11 mouse cellular contexts compared by ENCODE assay signal in the genomic region with DNA sequence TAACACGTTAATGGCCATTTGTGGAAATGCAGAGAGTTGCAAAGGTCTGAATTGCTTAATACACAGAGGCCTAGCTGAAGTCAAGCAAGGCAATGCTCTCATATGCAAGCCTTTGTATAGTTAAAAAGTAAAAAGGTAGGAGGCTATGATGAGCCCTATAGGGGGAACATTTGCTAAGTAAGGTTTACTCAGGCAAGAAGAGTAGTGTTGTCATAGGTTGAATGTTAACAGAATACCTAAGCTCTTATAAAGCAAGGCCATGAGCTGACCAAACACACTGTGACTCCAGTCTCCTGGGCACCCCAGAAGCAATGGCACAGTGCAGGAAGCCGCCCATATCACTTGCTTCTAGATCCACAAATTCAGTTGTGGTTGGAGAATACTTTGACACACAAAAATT.
"Had no signal": no experiment of that assay in that cellular context is flagged by ENCODE, and none has a peak within 500 bp of the region (broad histone marks: within the 10 kb centered on the region; RNA-seq: fewer than 3 reads in every experiment).

No protein-coding gene starts in this region.

- H3K36me3 ChIP-seq: neural tube, embryonic 13.5 days; neural tube, embryonic 15.5 days; stomach, embryonic 15.5 days had no signal

- H3K9ac ChIP-seq: neural tube, embryonic 13.5 days; neural tube, embryonic 15.5 days; stomach, embryonic 15.5 days had no signal

- H3K9me3 ChIP-seq: neural tube, embryonic 13.5 days; neural tube, embryonic 15.5 days; stomach, embryonic 15.5 days had no signal

- H3K4me1 ChIP-seq: stomach, embryonic 15.5 days had no signal

- H3K27ac ChIP-seq: neural tube, embryonic 13.5 days; neural tube, embryonic 15.5 days; stomach, embryonic 15.5 days; stomach, postnatal 0 days had no signal

- H3K27me3 ChIP-seq: neural tube, embryonic 13.5 days; neural tube, embryonic 15.5 days; stomach, embryonic 15.5 days had no signal

- H3K4me2 ChIP-seq: neural tube, embryonic 13.5 days; neural tube, embryonic 15.5 days; stomach, embryonic 15.5 days had no signal

- H3K4me3 ChIP-seq: neural tube, embryonic 13.5 days; neural tube, embryonic 15.5 days; stomach, embryonic 15.5 days had no signal

- DNase-seq: right cerebral cortex, adult 18-20 months; right cerebral cortex, postnatal 14 days; right cerebral cortex, postnatal 25 days; right cerebral cortex, postnatal 4 days; spleen, adult 18-20 months; thymus, adult 18-20 months; thymus, postnatal 25 days had no signal
